Mouse (Mus musculus): ENCODE measurements around the gene Dpm2.

Gene Dpm2

GRCm38 (mm10) chr2:32578146-32579046 is 7.7 kb downstream of the Dpm2 start:
- in situ Hi-C loops (cut with MboI, MseI) = loop anchor here (10.0 kb wide), 1 partner anchor 514 kb away; no protein-coding TSS in a partner anchor

- in situ Hi-C loops (cut with MboI, MseI) = no loop called here
Measured at GRCm38 (mm10) chr2:32581450-32582095, 10.9 kb downstream of the Dpm2 start.

GRCm38 (mm10) chr2:32582830-32583799 is 12.5 kb downstream of the Dpm2 start:
- in situ Hi-C loops (cut with MboI, MseI) = no loop called here

GRCm38 (mm10) chr2:32585149-32585714 is 14.6 kb downstream of the Dpm2 start:
- in situ Hi-C loops (cut with MboI, MseI) = no loop called here

GRCm38 (mm10) chr2:32586871-32587351 is 16.3 kb downstream of the Dpm2 start, which contains the start of gene St6galnac4:
TSS of gene St6galnac4 (plus strand) at chr2:32587095.
- in situ Hi-C loops (cut with MboI, MseI) = no loop called here

- in situ Hi-C loops (cut with MboI, MseI) = no loop called here
Measured at GRCm38 (mm10) chr2:32587731-32588321, 17.2 kb downstream of the Dpm2 start.

GRCm38 (mm10) chr2:32589213-32589795 is 18.6 kb downstream of the Dpm2 start:
- in situ Hi-C loops (cut with MboI, MseI) = no loop called here

- in situ Hi-C loops (cut with MboI, MseI) = no loop called here
Measured at GRCm38 (mm10) chr2:32590224-32590623, 19.6 kb downstream of the Dpm2 start.

GRCm38 (mm10) chr2:32591249-32591648 is 20.6 kb downstream of the Dpm2 start:
- in situ Hi-C loops (cut with MboI, MseI) = no loop called here

GRCm38 (mm10) chr2:32596725-32597124 is 26.1 kb downstream of the Dpm2 start:
- in situ Hi-C loops (cut with MboI, MseI) = no loop called here

GRCm38 (mm10) chr2:32597248-32597647 is 26.6 kb downstream of the Dpm2 start:
- in situ Hi-C loops (cut with MboI, MseI) = no loop called here

GRCm38 (mm10) chr2:32597699-32598098 is 27.0 kb downstream of the Dpm2 start:
- in situ Hi-C loops (cut with MboI, MseI) = no loop called here

GRCm38 (mm10) chr2:32598506-32598905 is 27.8 kb downstream of the Dpm2 start:
- in situ Hi-C loops (cut with MboI, MseI) = no loop called here

- in situ Hi-C loops (cut with MboI, MseI) = no loop called here
Measured at GRCm38 (mm10) chr2:32599409-32599808, 28.8 kb downstream of the Dpm2 start, which contains the start of gene St6galnac6. TSS of gene St6galnac6 (plus strand) at chr2:32599709.

GRCm38 (mm10) chr2:32601417-32602065 is 30.9 kb downstream of the Dpm2 start:
- in situ Hi-C loops (cut with MboI, MseI) = no loop called here

GRCm38 (mm10) chr2:32602600-32603054 is 32.0 kb downstream of the Dpm2 start:
- in situ Hi-C loops (cut with MboI, MseI) = no loop called here

- in situ Hi-C loops (cut with MboI, MseI) = no loop called here
Measured at GRCm38 (mm10) chr2:32604631-32605030, 34.0 kb downstream of the Dpm2 start.

GRCm38 (mm10) chr2:32606161-32607142 is 35.8 kb downstream of the Dpm2 start:
- in situ Hi-C loops (cut with MboI, MseI) = no loop called here
